Mouse (Mus musculus) cerebellum, postnatal 25 days (tissue): ENCODE data around the gene Mthfd2.

Experiments used
- DNase-seq, 2 experiments: peaks; one replicate each; pipeline ENCODE4 v3.0.0; 2021; ENCODE audit warnings: mixed read lengths in 2 of 2

Gene Mthfd2

GRCm38 (mm10) chr6:83265653-83266052, 60.1 kb downstream of the Mthfd2 start:
- DNase-seq, result no peak

- no peak for DNase-seq
Measured at GRCm38 (mm10) chr6:83265253-83265652, 60.5 kb downstream of the Mthfd2 start.

GRCm38 (mm10) chr6:83264516-83264915, 61.2 kb downstream of the Mthfd2 start:
- no peak for DNase-seq
